Mouse (Mus musculus) right cerebral cortex, postnatal 25 days (tissue): ENCODE data around the gene Phkg2.

Source experiments
- DNase-seq: peaks from one replicate; pipeline ENCODE4 v3.0.0; 2022

Phkg2 gene

DNA sequence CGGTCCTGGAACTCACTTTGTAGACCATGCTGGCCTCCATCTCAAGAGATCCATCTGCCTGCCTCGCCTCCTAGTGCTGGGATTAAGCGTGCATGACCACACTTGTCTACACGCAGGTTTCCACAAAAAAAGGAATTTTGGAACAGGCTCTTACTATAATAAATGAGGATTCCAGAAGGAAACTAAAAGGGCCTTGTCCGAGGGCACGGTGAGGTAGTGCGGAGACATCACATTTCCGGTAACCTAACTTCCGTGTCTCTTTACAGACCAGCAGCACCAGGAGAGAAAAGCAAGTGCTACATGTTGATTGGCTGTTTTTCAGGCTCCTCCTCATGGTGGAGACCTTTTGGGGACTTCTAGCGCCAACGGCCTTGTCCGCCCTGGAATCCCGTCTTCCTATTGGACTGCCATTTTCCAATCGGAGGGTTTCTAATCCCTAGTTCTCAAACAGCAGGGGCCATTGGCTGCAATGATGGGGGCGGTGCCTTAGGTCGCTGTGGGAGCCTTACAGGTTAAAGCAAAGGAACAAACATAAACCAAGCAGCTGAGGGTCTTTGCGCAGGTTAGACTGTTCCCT, at the start of gene Phkg2:
TSS of gene Phkg2 (plus strand) at position 446 of the 577 bp plus-strand sequence.
- DNase-seq: peak; percentile 90

DNA sequence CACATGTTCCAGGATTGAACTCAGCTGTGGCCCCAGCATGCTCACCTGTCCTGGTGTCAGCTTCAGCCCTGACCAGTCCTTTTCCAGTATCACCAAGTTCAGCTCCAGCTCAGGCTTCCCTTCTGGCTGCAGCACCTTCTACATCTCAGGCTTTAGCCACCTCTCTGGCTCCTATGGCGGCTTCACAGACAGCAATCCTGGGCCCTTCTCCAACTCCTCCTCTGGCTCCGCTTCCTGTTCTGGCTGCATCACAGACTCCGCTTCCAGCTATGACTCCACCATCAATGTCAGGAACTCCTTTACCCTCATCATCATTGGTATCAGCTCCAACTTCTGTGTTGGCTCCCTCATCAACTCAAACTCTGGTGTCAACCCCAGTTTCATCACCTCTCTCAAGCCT, 31.5 kb upstream of the Phkg2 start:
- no peak for DNase-seq

DNA sequence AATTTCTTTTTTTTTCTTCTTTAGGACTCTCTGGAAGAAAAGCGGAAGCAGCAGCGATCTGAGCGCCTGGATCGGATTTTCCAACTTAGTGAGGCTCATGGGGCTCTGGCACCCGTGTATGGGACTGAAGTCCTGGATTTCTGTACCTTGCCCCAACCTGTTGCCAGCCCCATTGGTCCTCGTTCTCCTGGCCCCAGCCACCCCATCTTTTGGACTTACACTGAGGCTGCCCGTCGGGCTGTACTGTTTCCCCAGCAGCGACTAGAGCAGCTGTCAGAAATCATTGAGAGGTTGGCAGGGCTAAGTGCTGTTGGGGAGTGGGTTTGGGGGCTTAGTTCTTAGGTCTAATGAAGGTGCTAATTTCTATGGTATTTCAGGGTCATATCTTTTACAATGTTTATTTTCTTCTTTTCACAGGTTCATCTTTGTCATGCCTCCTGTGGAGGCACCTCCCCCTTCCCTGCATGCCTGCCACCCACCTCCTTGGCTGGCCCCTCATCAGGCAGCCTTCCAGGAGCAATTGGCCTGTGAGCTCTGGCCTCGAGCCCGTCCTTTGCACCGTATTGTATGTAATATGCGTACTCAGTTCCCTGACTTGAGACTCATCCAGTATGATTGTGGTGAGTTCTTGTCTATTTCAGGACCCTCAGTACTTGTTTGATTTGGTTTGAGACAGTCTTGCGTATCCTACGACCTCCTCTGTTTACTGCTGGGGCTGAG, 23.9 kb upstream of the Phkg2 start:
- no peak for DNase-seq

DNA sequence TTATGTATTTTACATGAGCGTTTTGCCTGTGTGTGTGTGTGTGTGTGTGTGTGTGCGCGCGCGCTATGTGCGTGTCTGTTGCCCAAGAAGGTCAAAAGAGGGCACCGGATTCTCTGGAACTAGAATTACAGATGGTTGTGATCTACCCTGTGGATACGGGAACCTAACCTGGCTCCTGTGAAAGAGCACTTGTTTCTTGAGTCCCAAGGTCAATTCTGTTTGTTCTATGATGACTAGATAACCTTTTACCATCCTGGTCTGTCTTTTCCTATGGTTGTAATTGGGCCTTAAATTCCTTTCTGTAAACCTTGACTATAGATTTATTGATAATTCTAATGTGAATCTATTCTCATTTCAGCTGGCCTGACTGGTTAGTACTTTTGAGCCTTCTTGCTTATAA, 21.6 kb upstream of the Phkg2 start:
- DNase-seq: no peak

DNA sequence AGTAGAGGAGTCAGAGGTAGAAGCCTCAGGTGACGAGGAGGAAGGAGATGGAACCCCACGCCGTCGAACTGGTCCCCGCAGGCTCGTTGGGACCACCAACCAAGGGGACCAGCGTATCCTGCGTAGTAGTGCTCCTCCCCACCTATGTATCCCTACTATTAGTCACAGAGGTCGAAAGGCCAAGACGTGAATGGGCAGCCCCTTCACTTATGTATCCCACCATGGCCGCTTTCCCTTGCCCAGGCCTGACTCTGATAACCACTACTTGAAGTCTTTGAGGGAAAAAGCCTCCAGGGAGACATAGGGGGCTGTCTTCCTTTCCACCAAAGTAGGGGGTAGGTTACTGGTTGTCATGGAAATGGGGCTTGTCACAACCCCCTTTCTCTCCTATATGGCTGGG, 12.6 kb upstream of the Phkg2 start:
- DNase-seq: no peak

DNA sequence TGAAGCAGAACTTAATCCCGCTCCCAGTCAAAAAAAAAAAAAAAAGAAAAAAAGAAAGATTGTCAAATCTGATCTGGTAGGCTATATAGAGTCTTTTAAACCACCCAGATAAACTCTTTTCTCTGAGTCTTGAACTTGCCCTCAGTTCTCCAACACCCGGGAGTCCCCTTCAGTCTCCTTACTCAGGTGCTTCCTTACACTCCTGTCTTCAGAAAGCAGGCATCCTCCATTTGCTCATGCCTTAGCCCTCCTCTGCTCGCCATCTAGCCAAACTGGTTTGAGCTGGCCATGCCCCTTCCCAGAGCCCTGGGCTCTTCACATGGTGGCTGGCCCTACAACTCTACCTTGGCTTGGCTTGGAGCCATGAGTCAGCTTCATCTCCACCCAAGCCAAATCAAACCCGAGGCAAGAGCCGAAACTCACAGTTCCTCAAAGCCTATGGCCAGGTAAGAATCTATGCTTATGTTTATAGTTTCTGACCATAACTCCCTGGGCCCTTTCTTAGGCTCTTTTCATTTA, 11.7 kb upstream of the Phkg2 start, which contains the start of gene Tmem265:
TSS of gene Tmem265 (plus strand) at position 51 of the 519 bp plus-strand sequence.
- DNase-seq: no peak

DNA sequence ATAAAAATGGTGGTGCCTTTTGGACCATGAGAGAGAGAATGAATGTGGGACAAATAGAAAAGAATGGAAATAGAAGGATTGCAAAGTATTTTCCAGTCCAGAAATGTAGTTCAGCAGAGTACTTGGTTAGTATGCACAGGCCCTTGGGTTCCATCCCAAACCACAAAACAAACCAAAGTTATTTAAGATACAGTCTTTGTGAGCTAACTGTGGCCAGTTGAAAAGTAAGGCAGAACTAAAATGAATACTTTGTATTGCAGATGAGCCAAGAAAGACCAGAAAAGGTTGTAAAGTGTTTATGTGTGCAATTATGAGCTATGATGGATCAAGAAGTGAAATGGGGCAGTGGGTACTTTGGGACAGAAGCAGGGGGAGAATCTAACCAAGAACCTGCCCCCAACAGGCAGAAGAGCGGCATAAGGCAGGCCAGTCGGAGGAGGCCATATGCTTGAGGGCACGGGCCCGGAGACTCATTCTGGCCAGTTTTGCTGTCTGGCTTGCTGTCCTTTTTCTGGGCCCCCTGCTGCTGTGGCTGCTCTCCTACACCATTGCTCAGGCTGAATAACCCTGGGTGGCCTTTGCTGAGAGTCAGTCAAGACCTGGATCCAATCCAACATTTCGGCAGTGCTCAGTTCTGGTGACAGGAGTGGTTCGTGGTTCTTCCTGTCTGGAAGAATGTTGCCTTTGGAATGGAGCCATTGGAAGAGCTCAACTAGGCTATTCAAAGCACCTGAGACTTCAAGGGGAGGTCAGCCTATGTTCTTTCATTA, 8.6 kb upstream of the Phkg2 start:
- DNase-seq: no peak

DNA sequence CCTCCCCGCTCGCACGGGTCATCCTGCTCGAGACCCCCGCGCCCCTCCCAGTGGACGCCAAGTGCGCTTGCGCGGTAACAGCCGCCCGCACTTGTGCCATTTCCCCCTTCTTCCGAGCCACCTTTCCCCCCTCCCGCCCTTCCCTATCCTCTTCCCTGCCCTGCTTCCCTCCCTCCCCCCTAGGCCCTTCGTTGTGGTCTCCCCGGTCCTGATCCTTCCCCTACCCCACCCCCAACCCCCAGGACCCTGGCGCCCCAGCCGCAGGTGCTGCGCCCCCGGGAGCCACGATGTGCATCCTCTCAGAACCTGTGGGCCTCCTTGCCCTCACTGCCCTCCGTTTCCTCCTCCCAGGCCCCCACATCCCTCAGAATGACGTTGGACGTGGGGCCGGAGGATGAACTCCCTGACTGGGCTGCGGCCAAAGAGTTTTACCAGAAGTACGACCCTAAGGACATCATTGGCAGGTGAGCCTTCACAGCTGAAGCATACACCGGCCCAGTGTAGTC, 416 bp downstream of the Phkg2 start:
- DNase-seq: no peak

DNA sequence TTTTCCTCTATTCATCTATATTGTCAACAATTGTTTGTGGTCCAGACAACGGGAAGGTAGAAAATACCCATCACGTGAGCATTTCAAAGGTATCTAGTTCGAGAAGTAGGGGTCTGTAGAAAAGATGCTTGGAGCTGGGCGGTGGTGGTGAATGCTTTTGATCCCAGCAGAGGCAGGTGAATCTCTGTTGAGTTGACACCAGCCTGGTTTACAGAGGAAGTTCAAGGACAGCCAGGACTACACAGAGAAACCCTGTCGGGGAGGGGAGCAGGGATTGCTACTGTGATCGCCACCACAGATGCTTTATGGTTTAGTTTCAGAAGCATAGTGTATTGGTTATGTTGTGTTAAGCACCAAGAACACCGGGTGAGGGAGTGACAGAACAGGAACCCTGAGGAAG, 975 bp downstream of the Phkg2 start:
- no peak for DNase-seq

DNA sequence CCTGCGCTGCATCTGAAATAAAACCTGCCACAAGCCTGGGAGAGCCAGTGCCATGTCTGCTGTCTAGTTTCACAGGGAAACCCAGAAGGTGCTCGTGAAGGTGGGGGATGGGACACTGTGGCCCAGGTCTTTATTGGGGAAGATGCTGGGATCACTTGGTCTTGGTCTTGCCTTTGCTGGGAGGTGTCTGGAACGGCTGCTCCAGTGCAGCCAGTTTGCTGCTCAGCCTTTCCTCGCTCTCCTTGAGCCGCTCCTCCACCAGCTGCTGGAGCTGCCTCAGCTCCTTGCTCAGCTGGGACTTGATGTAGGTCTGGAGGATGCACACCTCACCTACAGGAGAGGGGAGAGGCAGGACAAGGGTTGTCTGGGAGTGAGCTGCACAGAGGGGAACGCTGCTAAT, 10.1 kb downstream of the Phkg2 start:
- no peak for DNase-seq

DNA sequence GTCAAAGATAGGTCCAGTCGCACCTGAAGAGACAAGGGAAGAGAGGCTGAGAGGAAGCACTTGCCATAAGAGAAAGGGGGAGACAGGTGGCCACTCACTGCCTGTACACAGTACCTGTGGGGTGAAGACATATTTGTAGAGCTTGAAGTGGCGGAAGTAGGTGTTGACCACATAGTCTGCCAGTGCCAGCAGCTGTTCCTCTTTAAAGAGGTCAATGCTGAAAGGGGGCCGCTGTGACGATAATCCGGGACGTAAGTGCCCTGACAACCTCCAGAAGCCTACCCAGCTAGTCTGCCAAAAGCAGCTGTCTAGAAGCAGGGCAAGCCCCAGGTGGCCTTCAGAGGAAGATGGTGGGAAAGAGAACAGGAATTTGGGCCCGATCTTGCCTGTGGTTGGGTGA, 11.9 kb downstream of the Phkg2 start:
- no peak for DNase-seq

DNA sequence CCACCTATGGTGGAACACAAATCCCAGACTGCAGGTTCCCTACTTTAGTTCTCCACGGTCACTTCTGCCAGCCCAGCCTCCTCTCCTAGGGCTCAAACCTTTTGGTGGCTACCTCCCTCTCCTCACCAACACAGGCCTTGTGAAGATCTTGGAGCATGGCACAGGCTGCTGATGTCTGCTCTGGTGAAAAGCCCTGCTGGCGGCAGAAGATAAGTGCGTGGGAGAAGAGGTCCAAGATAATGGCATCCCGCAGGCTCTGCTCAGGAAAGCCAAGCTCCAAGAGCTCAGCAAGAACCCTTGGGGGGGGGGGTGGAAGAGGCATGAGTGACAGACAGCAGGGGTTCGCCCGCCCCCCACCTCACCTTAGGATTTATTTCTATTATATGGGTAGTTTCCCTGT, 13.0 kb downstream of the Phkg2 start:
- no peak for DNase-seq

DNA sequence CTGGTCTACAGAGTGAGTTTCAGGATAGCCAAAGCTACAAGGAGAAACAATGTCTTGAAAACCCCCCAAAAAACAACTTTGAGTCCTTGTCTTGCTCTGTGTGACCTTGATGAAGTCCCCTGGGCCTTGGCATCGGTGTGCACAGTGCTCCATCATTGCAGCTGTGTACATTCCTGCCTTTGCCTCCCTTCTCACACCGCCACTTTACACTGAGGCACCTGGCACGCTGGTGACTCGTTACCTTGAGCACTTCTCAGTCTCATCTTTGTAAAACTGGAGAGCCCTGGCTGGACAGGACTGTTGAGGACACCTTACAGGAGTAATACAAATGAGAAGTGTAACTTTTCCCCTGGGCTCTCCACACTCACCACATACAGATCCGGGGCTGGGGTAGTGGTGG, 14.1 kb downstream of the Phkg2 start:
- DNase-seq: no peak

DNA sequence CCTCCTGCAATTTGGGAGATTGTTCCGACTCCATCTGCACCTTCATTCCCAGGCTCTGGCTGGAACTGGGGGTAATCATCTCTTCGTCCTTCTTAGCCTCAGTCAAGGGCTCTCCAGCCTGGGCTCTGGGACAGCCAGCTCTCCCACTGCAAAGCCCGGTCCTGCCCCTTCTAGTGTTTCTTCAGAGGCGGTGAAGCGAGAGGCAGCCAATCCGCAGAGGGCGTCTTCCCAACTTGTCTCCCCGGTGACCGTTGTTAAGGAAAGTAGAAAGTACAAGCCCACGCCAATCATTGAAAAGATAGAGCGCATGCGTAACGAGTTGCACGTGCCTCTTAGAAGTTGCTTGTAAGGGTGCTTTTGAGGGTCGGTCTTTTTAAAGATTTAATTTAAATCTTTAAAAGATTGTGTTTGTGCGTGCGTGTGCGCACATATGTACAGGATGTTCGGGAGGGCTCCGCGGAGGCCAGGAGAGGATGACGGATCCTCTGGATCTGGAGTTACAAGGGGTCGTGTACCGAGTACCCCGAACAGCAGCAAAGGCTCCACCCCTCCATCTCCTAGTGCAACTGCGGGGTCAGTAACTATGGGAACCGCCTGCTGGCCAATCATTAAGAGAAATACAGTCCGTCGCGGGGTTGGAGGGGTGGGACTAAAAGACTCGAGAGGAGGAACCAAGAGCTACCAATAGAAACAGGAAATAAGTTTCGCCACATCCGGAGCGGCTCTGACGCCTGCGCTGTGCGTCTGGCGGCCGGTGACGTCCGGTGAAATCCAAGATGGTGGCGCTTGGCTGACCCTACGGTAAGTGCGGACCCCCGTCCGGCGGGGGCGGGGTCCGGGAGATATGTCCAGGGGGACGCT, 15.1 kb downstream of the Phkg2 start, which contains the start of the genes Ccdc189 and Rnf40:
TSS of gene Ccdc189 (minus strand) at position 585 of the 861 bp plus-strand sequence.
TSS of gene Rnf40 (plus strand) at position 757 of the 861 bp plus-strand sequence.
- peak; percentile 92 for DNase-seq

DNA sequence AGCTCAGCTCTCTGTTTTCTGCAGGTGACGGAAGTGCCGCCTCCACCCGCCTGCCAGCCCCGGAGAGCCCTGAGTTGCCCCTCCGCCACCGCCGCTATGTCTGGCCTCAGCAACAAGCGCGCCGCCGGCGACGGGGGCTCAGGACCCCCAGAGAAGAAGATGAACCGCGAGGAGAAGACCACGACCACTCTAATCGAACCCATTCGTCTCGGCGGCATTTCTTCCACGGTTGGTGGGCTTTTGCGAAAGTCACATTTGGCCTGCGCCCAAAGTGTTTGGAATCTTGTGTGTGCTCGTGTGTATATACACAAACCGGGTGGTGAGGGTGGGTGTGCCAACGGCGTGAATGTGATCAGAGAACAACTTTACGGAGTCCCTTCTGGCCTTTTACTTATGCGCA, 15.8 kb downstream of the Phkg2 start:
- DNase-seq: no peak

DNA sequence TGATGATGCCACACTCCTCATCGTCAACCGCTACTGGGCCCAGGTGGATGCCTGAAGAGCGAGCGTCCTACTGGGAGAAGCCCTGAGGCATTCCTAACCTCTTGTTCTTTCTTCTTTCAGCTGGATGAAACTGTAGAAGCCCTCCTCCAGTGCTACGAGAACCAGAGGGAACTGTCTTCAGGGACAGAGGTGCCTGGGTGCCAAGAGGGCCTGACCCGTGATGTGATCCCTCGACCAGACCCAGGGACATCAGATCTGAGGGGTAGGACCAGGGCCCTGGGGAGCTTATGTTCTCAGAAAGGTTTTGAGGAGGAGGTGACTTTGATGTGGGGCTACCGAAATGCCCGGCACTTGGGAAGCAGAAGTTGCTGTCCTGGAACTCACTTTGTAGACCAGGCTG, 16.5 kb downstream of the Phkg2 start:
- no peak for DNase-seq

DNA sequence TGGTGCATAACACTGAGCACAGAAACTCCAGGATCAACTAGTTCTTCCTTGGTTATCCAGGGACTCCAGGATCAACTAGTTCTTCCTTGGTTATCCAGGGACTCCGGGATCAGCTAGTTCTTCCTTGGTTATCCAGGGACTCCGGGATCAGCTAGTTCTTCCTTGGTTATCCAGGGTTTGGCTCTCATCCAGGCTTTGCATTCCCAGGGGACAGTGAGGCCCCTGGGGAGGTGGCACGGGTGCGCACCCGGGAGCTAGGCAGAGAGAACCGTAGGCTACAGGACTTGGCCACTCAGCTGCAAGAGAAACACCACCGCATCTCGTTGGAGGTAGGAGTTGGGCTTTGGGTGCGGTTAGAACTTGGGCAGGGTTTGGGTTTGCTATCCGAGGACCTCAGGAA, 18.0 kb downstream of the Phkg2 start:
- DNase-seq: no peak

DNA sequence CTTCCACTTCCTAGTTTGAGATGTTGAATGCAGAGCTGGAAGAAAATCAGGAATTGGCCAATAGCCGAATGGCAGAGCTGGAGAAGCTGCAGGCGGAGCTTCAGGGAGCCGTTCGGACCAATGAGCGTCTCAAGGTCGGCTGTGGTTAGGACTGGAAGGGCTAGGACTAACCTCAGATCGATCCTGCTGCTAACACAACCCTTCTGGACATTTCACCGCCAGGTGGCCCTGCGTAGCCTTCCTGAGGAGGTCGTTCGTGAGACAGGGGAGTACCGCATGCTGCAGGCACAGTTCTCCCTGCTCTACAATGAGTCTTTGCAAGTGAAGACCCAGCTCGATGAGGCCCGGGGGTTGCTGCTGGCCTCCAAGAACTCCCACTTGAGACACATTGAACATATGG, 19.4 kb downstream of the Phkg2 start:
- DNase-seq: no peak

DNA sequence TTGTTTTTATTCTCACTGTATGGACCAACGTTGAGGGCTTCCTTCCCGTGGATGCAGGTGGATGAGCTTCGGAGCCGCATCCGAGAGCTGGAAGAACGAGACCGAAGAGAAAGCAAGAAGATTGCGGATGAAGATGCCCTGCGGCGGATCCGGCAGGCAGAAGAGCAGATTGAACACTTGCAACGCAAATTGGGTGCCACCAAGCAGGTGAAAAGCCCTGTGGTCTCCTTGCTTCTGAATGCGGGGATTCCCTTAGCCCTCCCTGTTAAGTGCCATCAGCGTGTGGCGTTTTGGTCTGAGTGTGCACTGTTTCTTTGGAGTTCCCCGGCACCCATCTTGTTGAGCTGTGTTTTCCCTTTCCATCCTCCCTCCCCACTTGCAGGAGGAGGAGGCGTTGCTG, 23.6 kb downstream of the Phkg2 start:
- no peak for DNase-seq

DNA sequence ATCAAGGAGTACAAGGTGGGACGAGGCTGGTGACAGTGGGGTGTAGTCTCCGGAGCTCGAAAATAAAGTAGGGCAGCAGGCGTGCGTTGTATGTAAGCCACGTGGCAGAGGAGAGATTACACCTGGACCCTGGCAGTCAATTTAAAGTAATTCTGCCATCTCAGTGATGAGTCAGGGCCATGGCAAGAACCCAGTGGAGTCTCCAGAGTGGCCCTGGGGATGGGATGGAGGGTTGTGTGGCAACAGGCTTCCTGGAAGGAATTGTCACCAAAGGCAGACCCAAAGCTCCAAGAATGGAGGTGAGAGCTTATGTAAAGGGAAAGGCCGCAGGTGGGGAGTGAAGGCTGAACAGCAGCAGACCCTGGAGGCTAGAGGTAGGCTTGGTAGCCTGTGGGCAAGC, 27.5 kb downstream of the Phkg2 start:
- DNase-seq: no peak

DNA sequence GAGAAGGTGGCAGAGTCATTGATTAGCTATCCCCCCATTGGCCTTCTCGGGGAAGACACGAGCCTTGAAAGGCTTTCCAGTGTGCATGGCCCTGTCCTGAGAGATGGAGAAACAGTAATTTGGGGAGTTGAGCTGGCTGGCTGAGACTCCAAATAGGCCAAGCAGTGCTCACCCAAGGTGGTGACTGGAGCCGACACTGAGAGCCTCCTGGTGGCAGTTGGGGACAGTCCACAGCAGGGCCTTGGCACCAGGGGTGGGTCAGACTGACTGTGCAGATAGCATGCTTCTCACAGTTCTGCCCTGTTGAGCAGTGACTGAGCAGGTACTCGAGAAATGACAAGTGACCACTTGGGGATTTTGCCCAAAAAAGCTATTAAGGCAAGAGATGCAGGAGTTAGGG, 28.6 kb downstream of the Phkg2 start:
- no peak for DNase-seq

DNA sequence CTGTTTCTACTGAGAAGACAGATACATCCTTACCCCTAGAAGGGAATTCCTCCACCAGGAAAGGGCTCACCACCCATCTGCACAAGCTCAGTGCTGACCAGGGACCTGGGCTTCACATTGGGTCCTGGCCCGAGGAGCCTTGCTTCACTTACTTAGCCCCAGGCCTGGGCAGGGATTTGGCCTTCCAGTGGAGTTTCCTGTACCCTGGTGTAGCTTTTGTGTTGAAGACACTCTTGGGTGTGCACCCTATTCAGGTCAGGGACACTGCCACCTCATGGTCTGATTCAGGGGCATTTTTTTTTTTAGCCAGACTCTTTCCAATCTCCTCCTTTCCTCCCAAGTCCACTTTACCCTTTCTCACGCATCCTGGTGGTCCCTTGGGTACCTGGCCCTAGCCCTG, 29.8 kb downstream of the Phkg2 start:
- no peak for DNase-seq

DNA sequence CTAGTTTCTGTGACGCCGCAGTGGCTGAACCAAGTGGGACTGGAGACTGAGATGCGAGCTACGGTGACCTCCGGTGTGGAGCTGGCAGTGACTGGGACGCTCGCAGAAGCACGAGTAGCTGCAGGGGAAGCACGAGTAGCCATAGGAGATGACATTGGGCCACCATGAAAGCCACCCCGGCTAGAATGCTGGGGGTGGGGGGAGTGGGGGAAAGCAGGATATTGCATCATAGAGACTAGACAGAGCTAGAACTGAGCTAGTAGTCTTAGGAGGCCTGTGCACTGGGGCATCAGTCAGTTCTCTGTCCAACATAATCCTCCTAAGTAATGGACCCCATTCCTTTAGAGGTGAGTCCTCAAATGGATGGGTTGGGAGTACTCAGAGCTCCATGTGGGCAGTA, 31.1 kb downstream of the Phkg2 start:
- no peak for DNase-seq
